Mouse (Mus musculus) ES-CJ7 (cell line): ENCODE results near the gene Fbf1.
"Not testable (repeated sequence)": the region's sequence is repeated elsewhere in the genome, so short reads cannot be mapped to it uniquely, and the experiment has no call there.

Source experiments
- DNase-seq: peaks from one replicate; pipeline ENCODE4 v3.0.0; 2011; ENCODE audit warnings: low read depth, low spot score

Fbf1 gene

GRCm38 (mm10) chr11:116108464-116109137 is 59.4 kb downstream of the Fbf1 start:
- DNase-seq, result no peak

- no peak for DNase-seq
These were observed 60.1 kb downstream of the Fbf1 start for GRCm38 (mm10) chr11:116107777-116108285.

- DNase-seq, result no peak
These were observed 60.8 kb downstream of the Fbf1 start for GRCm38 (mm10) chr11:116106963-116107776.

GRCm38 (mm10) chr11:116106154-116106962 is 61.6 kb downstream of the Fbf1 start:
- peak; percentile 92 for DNase-seq

GRCm38 (mm10) chr11:116105065-116105464 is 62.9 kb downstream of the Fbf1 start:
- no peak for DNase-seq

GRCm38 (mm10) chr11:116104006-116104646 is 63.8 kb downstream of the Fbf1 start:
- peak; percentile 90 for DNase-seq

GRCm38 (mm10) chr11:116103572-116103971 is 64.4 kb downstream of the Fbf1 start:
- no peak for DNase-seq

- DNase-seq, result no peak
These were observed 65.5 kb downstream of the Fbf1 start for GRCm38 (mm10) chr11:116102472-116102871.

GRCm38 (mm10) chr11:116101931-116102381 is 66.0 kb downstream of the Fbf1 start:
- no peak for DNase-seq

- DNase-seq, result no peak
These were observed 67.1 kb downstream of the Fbf1 start for GRCm38 (mm10) chr11:116100839-116101238.

GRCm38 (mm10) chr11:116100385-116100784 is 67.6 kb downstream of the Fbf1 start:
- DNase-seq, result no peak

- no peak for DNase-seq
These were observed 68.5 kb downstream of the Fbf1 start for GRCm38 (mm10) chr11:116099462-116099861.

GRCm38 (mm10) chr11:116098711-116099460 is 69.1 kb downstream of the Fbf1 start:
- DNase-seq, result no peak

GRCm38 (mm10) chr11:116096213-116097108 is 71.5 kb downstream of the Fbf1 start:
- peak; percentile 95 for DNase-seq

- DNase-seq, result no peak
These were observed 72.4 kb downstream of the Fbf1 start for GRCm38 (mm10) chr11:116095573-116095972.

GRCm38 (mm10) chr11:116093771-116094565 is 74.0 kb downstream of the Fbf1 start:
- no peak for DNase-seq

GRCm38 (mm10) chr11:116092959-116093358 is 75.0 kb downstream of the Fbf1 start:
- DNase-seq, result not testable (repeated sequence)
